ENCODE assay signal across 25 mouse cellular contexts in the genomic region with DNA sequence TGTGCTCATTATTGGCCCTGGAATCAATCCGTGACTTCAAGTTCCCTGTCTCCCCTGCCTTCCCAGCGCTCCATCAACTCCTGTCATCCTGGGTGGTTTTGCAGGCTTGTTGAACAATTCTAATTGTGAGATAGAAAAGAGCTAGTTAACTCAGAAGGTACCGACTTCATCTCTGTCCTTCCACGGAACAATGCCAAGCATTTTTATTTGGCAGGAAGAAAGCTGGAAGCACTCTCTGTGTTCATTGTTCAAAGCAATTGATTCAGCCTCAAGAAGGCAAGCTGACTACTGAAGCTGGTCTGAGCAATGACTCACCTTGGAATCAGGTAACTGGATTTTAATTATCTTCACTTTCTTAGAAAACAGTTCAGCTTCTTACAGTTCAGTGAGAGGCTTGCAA. TPM values are rescaled to one million over a fixed set of nuclear protein-coding genes. Genes with fewer than 3 reads are reported as not detected.
DNase-seq lines count a peak whose midpoint lies in the region; ATAC-seq and TF ChIP-seq lines count a peak whose summit lies in the region.
"Had no signal": no experiment of that assay in that cellular context is flagged by ENCODE, and none has a peak within 500 bp of the region (broad histone marks: within the 10 kb centered on the region; RNA-seq: fewer than 3 reads in every experiment).

No protein-coding gene starts in this region.

- no peak for ATAC-seq in erythroblast, adult 5-6 weeks (replicated peaks; ENCODE audit: low FRiP score, poor library complexity, severe bottlenecking)
- ATAC-seq: CD4-positive, CD25-positive, alpha-beta regulatory T cell, adult 4 months; forebrain, embryonic 13.5 days; forebrain, embryonic 15.5 days; forebrain, postnatal 0 days had no signal

- no peak for TF ChIP-seq CTCF in embryonic fibroblast, embryonic 13.5 days (IDR thresholded peaks at IDR 0.05; ENCODE audit: borderline replicate concordance, insufficient read depth, low read length)

- H3K4me3 ChIP-seq in embryonic fibroblast, embryonic 13.5 days (ENCODE audit: insufficient read depth, low read length) = no peak overlapping the region
- H3K4me3 ChIP-seq: embryonic facial prominence, embryonic 13.5 days; embryonic facial prominence, embryonic 15.5 days; erythroblast, embryonic 14.5 days; forebrain, embryonic 13.5 days; forebrain, embryonic 15.5 days had no signal

- peak; percentile 19 for DNase-seq in 3T3-L1 (ENCODE audit: low read depth, low spot score)
- DNase-seq in Muller cell, postnatal 12 days (ENCODE audit: inconsistent ontology term) = peak; percentile 92
- DNase-seq in retina, embryonic 14.5 days (ENCODE audit: low spot score) = peak; percentile 4
- DNase-seq in ovary, postnatal 10 days (ENCODE audit: low spot score) = no peak
- no peak for DNase-seq in lung, postnatal 25 days (ENCODE audit: low spot score)
- DNase-seq in frontal cortex, postnatal 36 days (ENCODE audit: low spot score in 2 of 2) = no peak
- DNase-seq: adrenal gland, adult 2 months; adrenal gland, postnatal 10 days; adrenal gland, postnatal 25 days; B cell, adult 2 months; cerebellum, adult 18-20 months; cerebellum, adult 8-10 months; cerebellum, adult 9-11 months; cerebellum, postnatal 14 days; cerebellum, postnatal 36 days; embryo, embryonic 11 days; forebrain, postnatal 0 days had no signal

- peaks cover 8% of the 10 kb centered on the region for H3K4me1 ChIP-seq in embryonic fibroblast, embryonic 13.5 days (ENCODE audit: control insufficient read depth, insufficient read depth, low read length)
- H3K4me1 ChIP-seq: embryonic facial prominence, embryonic 13.5 days; embryonic facial prominence, embryonic 15.5 days; forebrain, embryonic 15.5 days had no signal

- no peak for TF ChIP-seq POLR2A in embryonic fibroblast, embryonic 13.5 days (IDR thresholded peaks at IDR 0.05; ENCODE audit: low read depth, low read length)

- H3K27ac ChIP-seq in embryonic fibroblast, embryonic 13.5 days (ENCODE audit: insufficient read depth, low read length) = peak overlapping the region; percentile 10; the same call in 1 of the 2 replicates
- H3K27ac ChIP-seq: embryonic facial prominence, embryonic 13.5 days; embryonic facial prominence, embryonic 15.5 days; forebrain, embryonic 13.5 days; forebrain, embryonic 15.5 days had no signal

RNA-seq across cellular contexts. Expression of a gene that starts 34.6 kb away (rescaled TPM):
- polyA plus RNA-seq in embryonic fibroblast, embryonic 13.5 days (2011; ENCODE audit: insufficient read length, low read depth, missing spikeins) = 427 and 623 TPM in 2 replicates
- total RNA-seq in erythroblast, adult 5-6 weeks (2015; ENCODE audit: low replicate concordance) = 34.3 and 51.7 TPM in 2 replicates
- total RNA-seq in erythroblast, adult 5-6 weeks (2017; ENCODE audit: low replicate concordance) = 12.0 and 16.1 TPM in 2 replicates

RNA-seq across cellular contexts. Expression of a gene that starts 56.2 kb away (rescaled TPM):
- 96.4 and 104 TPM in 2 replicates for polyA plus RNA-seq in embryonic fibroblast, embryonic 13.5 days (2011; ENCODE audit: insufficient read length, low read depth, missing spikeins)
- 25.3 and 43.4 TPM in 2 replicates for total RNA-seq in erythroblast, adult 5-6 weeks (2015; ENCODE audit: low replicate concordance)
- total RNA-seq in erythroblast, adult 5-6 weeks (2017; ENCODE audit: low replicate concordance) = 31.8 and 46.9 TPM in 2 replicates

RNA-seq across cellular contexts. Expression of a gene that starts 56.5 kb away (rescaled TPM):
- polyA plus RNA-seq in embryonic fibroblast, embryonic 13.5 days (2011; ENCODE audit: insufficient read length, low read depth, missing spikeins) = 30.9 and 42.8 TPM in 2 replicates
- 29.6 and 45.6 TPM in 2 replicates for total RNA-seq in erythroblast, adult 5-6 weeks (2015; ENCODE audit: low replicate concordance)
- total RNA-seq in erythroblast, adult 5-6 weeks (2017; ENCODE audit: low replicate concordance) = 53.4 and 59.9 TPM in 2 replicates

Comparison
In these comparisons a context has a peak if more than half of its experiments do, and no peak if none do; other contexts are left out.
1. DNase-seq: peak in 3T3-L1 (single experiment), Muller cell, postnatal 12 days (single experiment) and retina, embryonic 14.5 days (single experiment); none in ovary, postnatal 10 days (single experiment), lung, postnatal 25 days (single experiment) and frontal cortex, postnatal 36 days (0 of 2).